18 mouse cellular contexts compared by ENCODE assay signal in the genomic region with DNA sequence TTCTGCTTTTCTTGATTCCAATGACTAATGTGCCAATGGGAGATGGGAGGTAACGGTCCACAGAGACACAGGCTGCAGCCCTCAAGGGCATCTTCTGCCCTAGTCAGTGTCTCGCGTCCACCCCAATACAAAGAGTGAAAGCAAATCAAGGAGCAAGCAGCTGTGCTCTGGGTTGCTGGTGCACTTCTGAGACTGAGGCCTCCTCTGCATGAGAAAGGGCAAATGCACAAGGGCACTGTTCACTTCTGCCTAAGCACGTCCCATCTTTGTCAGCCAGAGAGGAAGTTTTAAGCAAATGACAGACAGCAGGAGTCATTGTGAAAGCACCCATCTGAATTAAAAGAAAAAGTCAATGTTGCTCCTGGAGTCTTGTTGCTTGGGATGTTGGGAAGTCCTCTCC.
DNase-seq lines count a peak whose midpoint lies in the region; TF ChIP-seq lines count a peak whose summit lies in the region.
"Had no signal": no experiment of that assay in that cellular context is flagged by ENCODE, and none has a peak within 500 bp of the region (broad histone marks: within the 10 kb centered on the region; RNA-seq: fewer than 3 reads in every experiment).

No protein-coding gene starts in this region.

- no peak for TF ChIP-seq POLR2A in ES-Bruce4 (IDR thresholded peaks at IDR 0.05; ENCODE audit: insufficient read depth, low read length)

- H3K27me3 ChIP-seq in ES-Bruce4 (ENCODE audit: control insufficient read depth, insufficient read depth, low read length, poor library complexity, severe bottlenecking), result no peaks in the 10 kb centered on the region
- H3K27me3 ChIP-seq: embryonic facial prominence, embryonic 12.5 days; forebrain, embryonic 13.5 days; forebrain, embryonic 15.5 days had no signal

- no peaks in the 10 kb centered on the region for H3K9me3 ChIP-seq in ES-Bruce4 (replicated peaks; ENCODE audit: control insufficient read depth, insufficient read depth, low read length, poor library complexity, severe bottlenecking)
- H3K9me3 ChIP-seq: embryonic facial prominence, embryonic 10.5 days; embryonic facial prominence, embryonic 12.5 days; forebrain, embryonic 13.5 days; forebrain, embryonic 15.5 days had no signal

- H3K4me1 ChIP-seq in ES-Bruce4 (ENCODE audit: control insufficient read depth, insufficient read depth, low read length), result peaks cover 3% of the 10 kb centered on the region
- H3K4me1 ChIP-seq: embryonic facial prominence, embryonic 10.5 days; embryonic facial prominence, embryonic 12.5 days; forebrain, embryonic 13.5 days; forebrain, embryonic 15.5 days had no signal

- no peaks in the 10 kb centered on the region for H3K36me3 ChIP-seq in ES-Bruce4 (ENCODE audit: control insufficient read depth, insufficient read depth, low read length, poor library complexity, severe bottlenecking)
- H3K36me3 ChIP-seq: embryonic facial prominence, embryonic 10.5 days; embryonic facial prominence, embryonic 12.5 days; forebrain, embryonic 15.5 days had no signal

- no peak overlapping the region for H3K27ac ChIP-seq in ES-Bruce4 (ENCODE audit: insufficient read depth, low read length)
- H3K27ac ChIP-seq: embryonic facial prominence, embryonic 10.5 days; embryonic facial prominence, embryonic 12.5 days; forebrain, embryonic 13.5 days; forebrain, embryonic 15.5 days had no signal

- DNase-seq in ES-CJ7 (ENCODE audit: low read depth, low spot score) (peak; percentile 21), ZHBTc4 (ENCODE audit: low read depth, low spot score) (peak; percentile 64)
- DNase-seq in spleen, postnatal 14 days (ENCODE audit: low spot score in 2 of 2), result no peak
- DNase-seq in kidney, adult 18-20 months, result no peak
- DNase-seq: adrenal gland, adult 2 months; adrenal gland, postnatal 10 days; adrenal gland, postnatal 25 days; cerebellum, adult 11 months; cerebellum, adult 18-20 months; cerebellum, adult 9-10 months; cerebellum, postnatal 10 days; cerebellum, postnatal 25 days; forebrain, postnatal 0 days had no signal

- TF ChIP-seq EP300 in ES-Bruce4 (IDR thresholded peaks at IDR 0.05; ENCODE audit: insufficient read depth, low read depth, low read length), result peak; percentile 94

- H3K4me3 ChIP-seq in ES-Bruce4 (ENCODE audit: low read depth, low read length), result no peak overlapping the region
- H3K4me3 ChIP-seq: embryonic facial prominence, embryonic 10.5 days; embryonic facial prominence, embryonic 12.5 days; forebrain, embryonic 13.5 days; forebrain, embryonic 15.5 days had no signal

- TF ChIP-seq CTCF in ES-Bruce4 (IDR thresholded peaks at IDR 0.05; ENCODE audit: low read depth, low read length), result no peak

- H3K9ac ChIP-seq in ES-Bruce4 (ENCODE audit: low read depth, poor library complexity, severe bottlenecking), result no peak overlapping the region
- H3K9ac ChIP-seq: embryonic facial prominence, embryonic 12.5 days; forebrain, embryonic 13.5 days; forebrain, embryonic 15.5 days; forebrain, postnatal 0 days had no signal

Comparison
In these comparisons a context has a peak if more than half of its experiments do, and no peak if none do; other contexts are left out.
1. DNase-seq: peak in ES-CJ7 (single experiment) and ZHBTc4 (single experiment); none in spleen, postnatal 14 days (0 of 2) and kidney, adult 18-20 months (single experiment).